ENCODE assay signal across 8 mouse cellular contexts in the genomic region with DNA sequence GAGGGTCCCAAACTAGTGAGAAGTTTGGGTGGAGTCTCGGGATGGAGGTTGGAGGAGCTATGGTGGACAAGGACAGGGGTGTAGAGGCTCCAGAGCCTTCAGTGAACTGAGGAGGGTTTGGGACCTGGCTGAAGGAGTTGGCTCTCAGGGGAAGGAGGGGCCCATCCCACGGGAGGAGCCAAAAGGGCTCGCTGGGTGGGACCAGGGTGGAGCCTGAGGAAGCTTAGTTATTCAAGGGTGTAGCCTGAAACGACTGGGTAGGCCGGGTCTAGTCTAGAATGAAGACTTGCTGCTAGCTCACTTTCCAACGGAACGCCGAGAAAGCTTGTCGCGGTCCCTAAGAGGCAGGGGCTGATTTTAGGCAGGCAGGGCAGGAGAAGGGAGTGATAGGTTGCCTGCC. TPM values are rescaled to one million over a fixed set of nuclear protein-coding genes. Genes with fewer than 3 reads are reported as not detected.
DNase-seq lines count a peak whose midpoint lies in the region; ATAC-seq and TF ChIP-seq lines count a peak whose summit lies in the region.

No protein-coding gene starts in this region.

- H3K9me3 ChIP-seq in E14TG2a.4 (ENCODE audit: low read length), result no peaks in the 10 kb centered on the region
- H3K9me3 ChIP-seq in forebrain, embryonic 12.5 days, result no peaks in the 10 kb centered on the region
- H3K9me3 ChIP-seq in limb, embryonic 12.5 days, result no peaks in the 10 kb centered on the region
- H3K9me3 ChIP-seq in midbrain, embryonic 12.5 days, result no peaks in the 10 kb centered on the region

- H3K9ac ChIP-seq in forebrain, embryonic 12.5 days, result peak overlapping the region; percentile 41
- H3K9ac ChIP-seq in limb, embryonic 12.5 days (replicated peaks), result peak overlapping the region; percentile 42; the same call in 1 of the 2 replicates
- 0 out of 2 replicates have a peak overlapping the region, but pooled peaks have one; percentile 57 for H3K9ac ChIP-seq in midbrain, embryonic 12.5 days (replicated peaks)

- H3K4me3 ChIP-seq in E14TG2a.4 (replicated peaks; ENCODE audit: low read length), result peak overlapping the region; percentile 84
- peak overlapping the region; percentile 42 for H3K4me3 ChIP-seq in forebrain, embryonic 12.5 days (replicated peaks)
- H3K4me3 ChIP-seq in limb, embryonic 12.5 days (replicated peaks), result peak overlapping the region; percentile 42
- H3K4me3 ChIP-seq in midbrain, embryonic 12.5 days, result peak overlapping the region; percentile 46

- H3K4me2 ChIP-seq in forebrain, embryonic 12.5 days, result peak overlapping the region; percentile 72
- peak overlapping the region; percentile 72 for H3K4me2 ChIP-seq in limb, embryonic 12.5 days
- H3K4me2 ChIP-seq in midbrain, embryonic 12.5 days (replicated peaks), result peak overlapping the region; percentile 73

- under 1% methylated on average over 10 of the region's 10 CpGs for WGBS in forebrain, embryonic 12.5 days
- 2% methylated on average over 10 of the region's 10 CpGs for WGBS in limb, embryonic 12.5 days
- WGBS in midbrain, embryonic 12.5 days, result 0% methylated on average over 10 of the region's 10 CpGs

- TF ChIP-seq CTCF in E14TG2a.4 (conservative IDR thresholded peaks at IDR 0.05; ENCODE audit: low read length), result no peak

- H3K4me1 ChIP-seq in E14TG2a.4 (replicated peaks; ENCODE audit: low read depth, low read length), result peaks cover 47% of the 10 kb centered on the region
- H3K4me1 ChIP-seq in forebrain, embryonic 12.5 days, result peaks cover 18% of the 10 kb centered on the region
- H3K4me1 ChIP-seq in limb, embryonic 12.5 days (replicated peaks), result peaks cover 10% of the 10 kb centered on the region
- peaks cover 13% of the 10 kb centered on the region; the same call in 1 of the 2 replicates for H3K4me1 ChIP-seq in midbrain, embryonic 12.5 days

- H3K36me3 ChIP-seq in E14TG2a.4 (ENCODE audit: insufficient read depth, low read length), result no peaks in the 10 kb centered on the region; the same call in 1 of the 2 replicates
- no peaks in the 10 kb centered on the region for H3K36me3 ChIP-seq in forebrain, embryonic 12.5 days (replicated peaks)
- H3K36me3 ChIP-seq in limb, embryonic 12.5 days, result no peaks in the 10 kb centered on the region
- no peaks in the 10 kb centered on the region for H3K36me3 ChIP-seq in midbrain, embryonic 12.5 days

- H3K27me3 ChIP-seq in E14TG2a.4 (ENCODE audit: insufficient read depth, low read length), result peaks cover 18% of the 10 kb centered on the region
- H3K27me3 ChIP-seq in forebrain, embryonic 12.5 days, result peaks cover 43% of the 10 kb centered on the region
- H3K27me3 ChIP-seq in limb, embryonic 12.5 days, result peaks cover 42% of the 10 kb centered on the region
- H3K27me3 ChIP-seq in midbrain, embryonic 12.5 days, result peaks cover 44% of the 10 kb centered on the region

- peak; percentile 22; the same call in 1 of the 2 replicates for ATAC-seq in forebrain, embryonic 12.5 days (ENCODE audit: low FRiP score)
- ATAC-seq in limb, embryonic 12.5 days (ENCODE audit: insufficient number of reproducible peaks, insufficient read depth, low FRiP score, low TSS enrichment, low read depth), result 0 out of 2 replicates have a peak, but pooled peaks have one; percentile 59
- ATAC-seq in midbrain, embryonic 12.5 days (ENCODE audit: low FRiP score, low read depth), result peak; percentile 32

- peak overlapping the region; percentile 47; the same call in 1 of the 2 replicates for H3K27ac ChIP-seq in forebrain, embryonic 12.5 days
- no peak overlapping the region for H3K27ac ChIP-seq in limb, embryonic 12.5 days
- H3K27ac ChIP-seq in midbrain, embryonic 12.5 days (replicated peaks), result no peak overlapping the region

- peak; percentile 88 for DNase-seq in adrenal gland, postnatal 10 days
- peak; percentile 71 for DNase-seq in heart, postnatal 4 days
- DNase-seq in yolk sac, embryonic 10.5 days (ENCODE audit: low spot score), result peak; percentile 67
- no peak for DNase-seq in cerebellum, adult 9-11 months

RNA-seq across cellular contexts. Expression of gene Tsks, which starts 9.0 kb away (rescaled TPM):
- not detected for total RNA-seq in adrenal gland, postnatal 10 days (2021)
- polyA plus RNA-seq in forebrain, embryonic 12.5 days (2016; fragmentation: Nextera tagmentation; extraction: Ambion mirVana), result 0.27 TPM in 1 of 2 replicates, not detected in the other
- not detected for total RNA-seq in heart, postnatal 4 days (2021)
- 0.11 TPM in 1 of 2 replicates, not detected in the other for polyA plus RNA-seq in limb, embryonic 12.5 days (2016; fragmentation: Nextera tagmentation; extraction: Ambion mirVana)
- polyA plus RNA-seq in midbrain, embryonic 12.5 days (2016; fragmentation: Nextera tagmentation; extraction: Ambion mirVana), result 0.20 TPM in 1 of 2 replicates, not detected in the other

RNA-seq across cellular contexts. Expression of gene Ap2a1, which starts 22.7 kb away (rescaled TPM):
- total RNA-seq in adrenal gland, postnatal 10 days (2021), result 10 to 100 TPM; 83.6 to 93.2 TPM
- 85.8 and 94.4 TPM in 2 replicates for polyA plus RNA-seq in forebrain, embryonic 12.5 days (2016; fragmentation: Nextera tagmentation; extraction: Ambion mirVana)
- 10 to 100 TPM; 96.9 to 99.4 TPM for total RNA-seq in heart, postnatal 4 days (2021)
- 74.2 and 77.6 TPM in 2 replicates for polyA plus RNA-seq in limb, embryonic 12.5 days (2016; fragmentation: Nextera tagmentation; extraction: Ambion mirVana)
- 91.0 and 92.9 TPM in 2 replicates for polyA plus RNA-seq in midbrain, embryonic 12.5 days (2016; fragmentation: Nextera tagmentation; extraction: Ambion mirVana)

RNA-seq across cellular contexts. Expression of gene Cpt1c, which starts 22.7 kb away (rescaled TPM):
- total RNA-seq in adrenal gland, postnatal 10 days (2021), result 10 to 100 TPM in 1 of 2 experiments, 1 to 10 TPM in 1; 9.8 to 15.3 TPM
- polyA plus RNA-seq in forebrain, embryonic 12.5 days (2016; fragmentation: Nextera tagmentation; extraction: Ambion mirVana), result 35.1 and 38.1 TPM in 2 replicates
- 1 to 10 TPM; 4.4 to 5.1 TPM for total RNA-seq in heart, postnatal 4 days (2021)
- polyA plus RNA-seq in limb, embryonic 12.5 days (2016; fragmentation: Nextera tagmentation; extraction: Ambion mirVana), result 27.8 and 29.9 TPM in 2 replicates
- 40.6 and 43.7 TPM in 2 replicates for polyA plus RNA-seq in midbrain, embryonic 12.5 days (2016; fragmentation: Nextera tagmentation; extraction: Ambion mirVana)

RNA-seq across cellular contexts. Expression of gene Prmt1, which starts 34.4 kb away (rescaled TPM):
- total RNA-seq in adrenal gland, postnatal 10 days (2021), result 100 to 1,000 TPM; 254 to 258 TPM
- polyA plus RNA-seq in forebrain, embryonic 12.5 days (2016; fragmentation: Nextera tagmentation; extraction: Ambion mirVana), result 585 and 631 TPM in 2 replicates
- 100 to 1,000 TPM; 306 to 324 TPM for total RNA-seq in heart, postnatal 4 days (2021)
- polyA plus RNA-seq in limb, embryonic 12.5 days (2016; fragmentation: Nextera tagmentation; extraction: Ambion mirVana), result 704 and 706 TPM in 2 replicates
- 643 and 658 TPM in 2 replicates for polyA plus RNA-seq in midbrain, embryonic 12.5 days (2016; fragmentation: Nextera tagmentation; extraction: Ambion mirVana)

RNA-seq across cellular contexts. Expression of gene Irf3, which starts 45.5 kb away (rescaled TPM):
- 10 to 100 TPM; 80.3 to 89.6 TPM for total RNA-seq in adrenal gland, postnatal 10 days (2021)
- 72.4 and 73.0 TPM in 2 replicates for polyA plus RNA-seq in forebrain, embryonic 12.5 days (2016; fragmentation: Nextera tagmentation; extraction: Ambion mirVana)
- total RNA-seq in heart, postnatal 4 days (2021), result 10 to 100 TPM; 42.0 to 43.0 TPM
- polyA plus RNA-seq in limb, embryonic 12.5 days (2016; fragmentation: Nextera tagmentation; extraction: Ambion mirVana), result 90.9 and 97.2 TPM in 2 replicates
- 66.7 and 70.6 TPM in 2 replicates for polyA plus RNA-seq in midbrain, embryonic 12.5 days (2016; fragmentation: Nextera tagmentation; extraction: Ambion mirVana)
